Mouse (Mus musculus) thymus, postnatal 25 days (tissue): ENCODE results near the gene Fpr1.
A peak's percentile ranks its signal among the peaks of the same experiment; 100 is the strongest.
"Not testable (repeated sequence)": the region's sequence is repeated elsewhere in the genome, so short reads cannot be mapped to it uniquely, and the experiment has no call there.

ENCODE experiments used
- DNase-seq: peaks from one replicate; pipeline ENCODE4 v3.0.0; 2022

The Fpr1 gene

GRCm38 (mm10) chr17:17849906-17850712, 33.6 kb downstream of the Fpr1 start:
- no peak for DNase-seq

GRCm38 (mm10) chr17:17848988-17849387, 34.8 kb downstream of the Fpr1 start:
- no peak for DNase-seq

GRCm38 (mm10) chr17:17845187-17846027, 38.3 kb downstream of the Fpr1 start:
- DNase-seq: no peak

- not testable (repeated sequence) for DNase-seq
Observed at GRCm38 (mm10) chr17:17844606-17845005, 39.1 kb downstream of the Fpr1 start.

- no peak for DNase-seq
Observed at GRCm38 (mm10) chr17:17843534-17844261, 40.0 kb downstream of the Fpr1 start.

- no peak for DNase-seq
Observed at GRCm38 (mm10) chr17:17840796-17841195, 42.9 kb downstream of the Fpr1 start.

- no peak for DNase-seq
Observed at GRCm38 (mm10) chr17:17839276-17839675, 44.5 kb downstream of the Fpr1 start.

- DNase-seq: peak; percentile 96
Observed at GRCm38 (mm10) chr17:17837919-17838701, 45.6 kb downstream of the Fpr1 start.

- no peak for DNase-seq
Observed at GRCm38 (mm10) chr17:17837426-17837825, 46.3 kb downstream of the Fpr1 start.

- DNase-seq: no peak
Observed at GRCm38 (mm10) chr17:17836101-17836500, 47.6 kb downstream of the Fpr1 start.

- no peak for DNase-seq
Observed at GRCm38 (mm10) chr17:17834896-17835295, 48.8 kb downstream of the Fpr1 start.

- DNase-seq: no peak
Observed at GRCm38 (mm10) chr17:17830731-17831130, 53.0 kb downstream of the Fpr1 start.

- DNase-seq: no peak
Observed at GRCm38 (mm10) chr17:17829816-17830535, 53.8 kb downstream of the Fpr1 start.

- DNase-seq: no peak
Observed at GRCm38 (mm10) chr17:17829052-17829785, 54.5 kb downstream of the Fpr1 start.

GRCm38 (mm10) chr17:17828191-17828981, 55.4 kb downstream of the Fpr1 start:
- no peak for DNase-seq

- DNase-seq: no peak
Observed at GRCm38 (mm10) chr17:17827658-17828190, 56.0 kb downstream of the Fpr1 start.

- no peak for DNase-seq
Observed at GRCm38 (mm10) chr17:17826751-17827657, 56.7 kb downstream of the Fpr1 start, which contains the start of gene Spaca6. TSS of gene Spaca6 (plus strand) at chr17:17827158.
